20 mouse cellular contexts compared by ENCODE assay signal in genomic region chr10:99533468-99533867, GRCm38 (mm10).
DNase-seq lines count a peak whose midpoint lies in the region; ATAC-seq and TF ChIP-seq lines count a peak whose summit lies in the region.
"Had no signal": no experiment of that assay in that cellular context is flagged by ENCODE, and none has a peak within 500 bp of the region (broad histone marks: within the 10 kb centered on the region; RNA-seq: fewer than 3 reads in every experiment).

No protein-coding gene starts in this region.

- no peak for ATAC-seq in heart, postnatal 0 days (ENCODE audit: insufficient read depth, low read depth)
- ATAC-seq in lung, embryonic 14.5 days (ENCODE audit: insufficient read depth) = no peak
- no peak for ATAC-seq in intestine, embryonic 16.5 days
- ATAC-seq: CD4-positive, CD25-positive, alpha-beta regulatory T cell, adult 4 months; forebrain, embryonic 14.5 days; hindbrain, postnatal 0 days; Patski had no signal

- no peak overlapping the region for H3K9ac ChIP-seq in heart, postnatal 0 days (replicated peaks; ENCODE audit: low read depth, low read length)
- no peak overlapping the region for H3K9ac ChIP-seq in lung, embryonic 14.5 days
- no peak overlapping the region for H3K9ac ChIP-seq in intestine, embryonic 16.5 days (ENCODE audit: low read depth, low read length)
- H3K9ac ChIP-seq: embryonic facial prominence, embryonic 12.5 days; limb, embryonic 15.5 days had no signal

- H3K4me1 ChIP-seq in heart, postnatal 0 days (ENCODE audit: control insufficient read depth, insufficient read depth) = 0 out of 2 replicates have a peak, but pooled peaks cover 3% of the 10 kb centered on the region
- no peaks in the 10 kb centered on the region for H3K4me1 ChIP-seq in lung, embryonic 14.5 days (ENCODE audit: insufficient read depth)
- H3K4me1 ChIP-seq in intestine, embryonic 16.5 days (ENCODE audit: control insufficient read depth, insufficient read depth, low read length) = peaks cover 3% of the 10 kb centered on the region; the same call in 1 of the 2 replicates

- no peak overlapping the region for H3K4me2 ChIP-seq in heart, postnatal 0 days (ENCODE audit: low read depth, low read length)
- H3K4me2 ChIP-seq in lung, embryonic 14.5 days = no peak overlapping the region
- H3K4me2 ChIP-seq in intestine, embryonic 16.5 days (ENCODE audit: low read depth, low read length) = no peak overlapping the region
- H3K4me2 ChIP-seq: embryonic facial prominence, embryonic 12.5 days; limb, embryonic 15.5 days had no signal

- intact Hi-C loops in heart, postnatal 10 days (cut with DNase I) = loop anchor here (2.0 to 5.0 kb wide), 2 partner anchors 271 to 369 kb away; partner anchors contain the start of gene Dusp6
- intact Hi-C loops in heart, postnatal 14 days (cut with DNase I) = loop anchor here (5.0 kb wide), 1 partner anchor 271 kb away; the partner anchor contains the start of gene Dusp6

- peak; percentile 74 for DNase-seq in heart, adult 11 months
- no peak for DNase-seq in heart, postnatal 10 days
- no peak for DNase-seq in heart, postnatal 0 days (ENCODE audit: low spot score)
- DNase-seq in heart, postnatal 14 days = no peak
- DNase-seq in lung, embryonic 14.5 days = no peak
- DNase-seq in lung, postnatal 14 days = no peak
- DNase-seq in frontal cortex, postnatal 36 days (ENCODE audit: low spot score in 2 of 2) = no peak
- DNase-seq: adrenal gland, postnatal 10 days; cerebellum, adult 9-11 months; gastrocnemius, postnatal 14 days; kidney, adult 9 months; thymus, adult 2 months had no signal

- WGBS in heart, postnatal 0 days = 49% methylated on average over 4 of the region's 4 CpGs
- WGBS in lung, embryonic 14.5 days = 58% methylated on average over 4 of the region's 4 CpGs
- 48% methylated on average over 4 of the region's 4 CpGs for WGBS in intestine, embryonic 16.5 days

- peak overlapping the region; percentile 41; the same call in 1 of the 2 replicates for H3K27ac ChIP-seq in heart, postnatal 0 days (ENCODE audit: low read depth)
- H3K27ac ChIP-seq in lung, embryonic 14.5 days (ENCODE audit: low read depth) = peak overlapping the region; percentile 59; the same call in 1 of the 2 replicates
- H3K27ac ChIP-seq in intestine, embryonic 16.5 days (ENCODE audit: low read length) = peak overlapping the region; percentile 31; the same call in 1 of the 2 replicates
- H3K27ac ChIP-seq: embryonic facial prominence, embryonic 12.5 days; hindbrain, postnatal 0 days; limb, embryonic 15.5 days had no signal

- no peaks in the 10 kb centered on the region for H3K27me3 ChIP-seq in heart, postnatal 0 days (ENCODE audit: control insufficient read depth, insufficient read depth, low read length)
- H3K27me3 ChIP-seq in lung, embryonic 14.5 days (ENCODE audit: insufficient read depth, low read length) = no peaks in the 10 kb centered on the region
- no peaks in the 10 kb centered on the region for H3K27me3 ChIP-seq in intestine, embryonic 16.5 days (replicated peaks; ENCODE audit: control insufficient read depth, insufficient read depth, low read length)
- H3K27me3 ChIP-seq: embryonic facial prominence, embryonic 12.5 days; limb, embryonic 15.5 days; Patski had no signal

- TF ChIP-seq EP300 in heart, postnatal 0 days (IDR thresholded peaks at IDR 0.05; ENCODE audit: low read depth) = no peak

- no peak for TF ChIP-seq CTCF in heart, postnatal 0 days (IDR thresholded peaks at IDR 0.05; ENCODE audit: low read depth)
- no peak for TF ChIP-seq CTCF in lung, embryonic 14.5 days (IDR thresholded peaks at IDR 0.05; ENCODE audit: low read depth)

- no peaks in the 10 kb centered on the region for H3K9me3 ChIP-seq in heart, postnatal 0 days (replicated peaks; ENCODE audit: control insufficient read depth, low read length)
- H3K9me3 ChIP-seq in lung, embryonic 14.5 days (ENCODE audit: low read depth, low read length) = no peaks in the 10 kb centered on the region
- no peaks in the 10 kb centered on the region for H3K9me3 ChIP-seq in intestine, embryonic 16.5 days (ENCODE audit: control insufficient read depth, low read length)
- H3K9me3 ChIP-seq: embryonic facial prominence, embryonic 12.5 days; limb, embryonic 15.5 days had no signal

- H3K36me3 ChIP-seq in heart, postnatal 0 days (replicated peaks; ENCODE audit: control insufficient read depth, insufficient read depth, low read length) = no peaks in the 10 kb centered on the region
- no peaks in the 10 kb centered on the region for H3K36me3 ChIP-seq in lung, embryonic 14.5 days (ENCODE audit: insufficient read depth)
- H3K36me3 ChIP-seq in intestine, embryonic 16.5 days (ENCODE audit: control insufficient read depth, insufficient read depth, low read length) = no peaks in the 10 kb centered on the region
- H3K36me3 ChIP-seq: embryonic facial prominence, embryonic 12.5 days; limb, embryonic 15.5 days had no signal

- no peak overlapping the region for H3K4me3 ChIP-seq in heart, postnatal 0 days (ENCODE audit: low read depth, low read length)
- H3K4me3 ChIP-seq in lung, embryonic 14.5 days (ENCODE audit: low read depth, low read length) = no peak overlapping the region
- H3K4me3 ChIP-seq in intestine, embryonic 16.5 days (ENCODE audit: low read length) = no peak overlapping the region
- H3K4me3 ChIP-seq: embryonic facial prominence, embryonic 12.5 days; limb, embryonic 15.5 days; myocyte had no signal
